Mouse (Mus musculus) brain, embryonic 14.5 days (tissue): ENCODE data around the gene Mepce.

Experiments
- CTCF ChIP-seq: fragments of 200-500 bp; IDR thresholded peaks from 2 replicates; pipeline ENCODE4 v1.5.1; 2012; ENCODE audit warnings: inconsistent platforms, mild to moderate bottlenecking, moderate library complexity, borderline replicate concordance; ENCODE audit not compliant: insufficient read depth, insufficient read length; ENCODE audit errors: extremely low read depth
- POLR2A ChIP-seq: fragments of 200-500 bp; IDR thresholded peaks from 2 replicates; pipeline ENCODE4 v1.6.1; 2012; ENCODE audit warnings: mild to moderate bottlenecking, inconsistent platforms, borderline replicate concordance; ENCODE audit not compliant: poor library complexity, insufficient read depth, insufficient read length, severe bottlenecking; ENCODE audit errors: extremely low read depth

DNA sequence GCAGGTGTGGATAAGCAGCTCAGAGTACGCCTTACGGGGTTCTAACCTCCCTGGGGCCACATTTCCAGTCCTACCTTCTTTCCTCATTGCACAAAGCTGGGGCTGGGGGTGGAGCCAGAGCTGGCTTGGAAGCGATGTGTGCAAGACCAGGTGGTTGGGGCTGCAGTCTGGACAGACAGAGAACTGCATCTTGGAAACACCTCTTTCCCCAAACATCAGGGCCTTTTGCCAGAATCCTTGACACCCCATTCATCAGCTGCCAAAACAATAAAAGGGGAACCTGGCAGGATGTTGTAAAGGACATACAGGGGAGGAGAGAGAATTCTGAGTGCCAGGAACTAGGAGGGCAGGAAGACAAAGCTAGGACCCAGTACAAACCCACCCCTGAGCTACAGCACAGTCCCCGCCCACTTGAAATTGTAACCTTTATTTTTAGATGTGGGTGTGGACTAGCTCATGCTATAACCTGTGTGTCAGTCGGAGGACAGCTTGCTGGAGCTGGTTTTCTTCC is 11.0 kb downstream of the Mepce start:
- TF ChIP-seq POLR2A (no peak), CTCF (no peak)
